Mouse (Mus musculus) cortical plate, adult 2 months (tissue): ENCODE data around the gene Otop2. TPM values are rescaled to one million over a fixed set of nuclear protein-coding genes. Genes with fewer than 3 reads are reported as not detected.
A peak's percentile ranks its signal among the peaks of the same experiment; 100 is the strongest.

Experiments used
- H3K27ac ChIP-seq: fragments of 200-500 bp; 2 replicates; pipeline ENCODE4 v1.5.1; 2012; ENCODE audit warnings: low read length, control low read depth, inconsistent platforms; ENCODE audit not compliant: insufficient read depth
- H3K4me1 ChIP-seq: fragments of 200-500 bp; 2 replicates; pipeline ENCODE4 v1.6.1; 2011; ENCODE audit warnings: low read length; ENCODE audit not compliant: control insufficient read depth, insufficient read depth
- H3K4me3 ChIP-seq: fragments of 200-500 bp; 2 replicates; pipeline ENCODE4 v1.5.1; 2011; ENCODE audit warnings: mild to moderate bottlenecking, low read length, control low read depth; ENCODE audit not compliant: insufficient read depth
- CTCF ChIP-seq: fragments of 200-500 bp; IDR thresholded peaks from 2 replicates; pipeline ENCODE4 v1.5.1; 2011; ENCODE audit warnings: mild to moderate bottlenecking, control low read depth, low read length; ENCODE audit not compliant: insufficient read depth; ENCODE audit errors: extremely low read depth
- POLR2A ChIP-seq: fragments of 200-500 bp; IDR thresholded peaks from 2 replicates; pipeline ENCODE4 v1.6.1; 2011; ENCODE audit warnings: mild to moderate bottlenecking, low read length, control low read depth; ENCODE audit not compliant: insufficient read depth; ENCODE audit errors: extremely low read depth
- polyA plus RNA-seq: library from polyadenylated mRNA; depleted of rRNA; stranded (reverse); fragments of >200 nt; gene quantifications from 2 replicates; pipeline ENCODE4 v1.2.3, GENCODE M21; 2012

The Otop2 gene
- polyA plus RNA-seq, 1 experiment = 3.4 TPM

DNA sequence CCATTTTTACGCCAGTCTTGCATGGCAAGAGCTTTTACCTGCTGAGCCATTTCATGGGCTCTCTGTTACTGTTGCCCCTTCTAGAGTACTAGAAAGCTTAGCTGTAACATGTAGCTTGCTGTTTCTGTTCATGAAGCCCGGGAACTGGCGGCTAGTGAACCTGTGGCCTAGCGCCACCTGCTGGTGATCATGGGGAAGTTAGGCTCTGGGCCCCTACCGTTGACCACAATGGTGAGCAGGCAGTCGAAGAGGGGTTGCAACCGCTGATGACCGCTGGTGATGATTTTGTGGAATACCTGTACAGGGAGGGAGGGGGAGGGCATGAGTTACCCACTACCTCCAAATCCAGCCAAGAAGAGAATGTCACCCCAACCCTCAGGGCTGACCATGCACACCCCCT lies 47.2 kb downstream of the Otop2 start:
- Histone ChIP-seq H3K4me1 (no peaks in the 10 kb centered on the region), H3K27ac (no peak overlapping the region), H3K4me3 (no peak overlapping the region)
- TF ChIP-seq CTCF (peak; percentile 88), POLR2A (no peak)

DNA sequence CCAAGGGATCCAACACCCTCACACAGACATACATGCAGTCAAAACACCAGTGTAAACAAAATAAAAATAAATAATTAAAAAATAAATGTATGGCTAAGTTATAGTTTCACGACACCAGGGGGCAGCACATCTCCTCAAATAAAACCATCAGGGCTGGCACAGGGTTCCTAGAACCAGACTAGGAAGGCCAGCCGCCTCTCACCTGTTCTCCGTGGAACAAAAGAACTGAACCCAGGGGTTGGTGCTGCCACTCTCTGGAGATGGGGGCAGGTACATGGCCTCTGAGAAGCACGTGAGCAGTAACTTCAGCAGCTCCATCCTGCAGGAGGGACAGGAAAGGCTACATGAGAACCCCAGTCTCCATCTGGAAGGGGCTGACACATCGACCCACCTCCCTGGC lies 51.5 kb downstream of the Otop2 start:
- Histone ChIP-seq H3K4me1 (no peaks in the 10 kb centered on the region), H3K4me3 (no peak overlapping the region), H3K27ac (no peak overlapping the region)
- TF ChIP-seq CTCF (peak; percentile 54; the same call in 1 of the 2 replicates), POLR2A (no peak)

DNA sequence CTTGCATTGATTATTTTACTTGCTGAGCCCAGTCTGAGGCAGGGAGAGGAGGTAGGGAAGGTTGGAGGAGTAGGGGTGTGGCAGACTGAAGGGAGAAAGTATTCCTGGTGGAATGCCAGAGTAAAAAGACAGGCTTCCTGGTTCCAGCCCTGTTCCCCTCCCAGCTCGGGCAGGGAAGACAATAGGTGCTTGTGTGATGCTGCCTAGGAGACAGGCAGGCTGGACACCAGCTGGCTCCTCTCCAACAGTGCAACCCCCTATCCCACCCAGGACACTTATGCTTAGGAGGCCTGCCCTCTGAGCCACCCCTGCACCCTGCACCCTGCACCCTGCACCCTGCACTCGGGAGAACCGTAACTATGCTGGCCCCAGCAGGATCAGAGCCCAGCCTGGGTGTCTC lies 52.3 kb downstream of the Otop2 start:
- TF ChIP-seq POLR2A = no peak
- TF ChIP-seq CTCF = no peak
- Histone ChIP-seq H3K4me1 (no peaks in the 10 kb centered on the region), H3K27ac (no peak overlapping the region), H3K4me3 (no peak overlapping the region)

DNA sequence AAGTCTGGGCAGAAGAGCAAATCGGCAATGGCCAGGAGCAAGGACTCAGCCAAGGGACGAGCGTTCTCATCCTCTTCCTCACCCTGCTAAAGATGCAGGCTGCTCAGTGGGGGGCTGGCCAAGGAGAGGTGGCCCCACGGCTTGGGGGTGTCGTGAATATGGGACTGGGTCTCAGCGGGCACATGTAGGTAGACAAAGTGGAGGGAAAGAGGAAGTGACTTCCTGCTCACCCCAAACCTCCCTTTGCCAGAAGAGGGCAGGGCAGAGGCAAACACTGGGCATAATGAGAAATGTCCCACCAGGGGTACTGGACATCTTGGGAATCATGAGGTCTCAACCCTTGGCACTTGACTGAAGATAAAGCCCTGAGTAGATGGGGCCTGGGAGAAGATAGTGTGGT lies 52.8 kb downstream of the Otop2 start:
- TF ChIP-seq CTCF (0 out of 2 replicates have a peak, but pooled peaks have one; percentile 3), POLR2A (no peak)
- H3K27ac ChIP-seq = no peak overlapping the region
- no peaks in the 10 kb centered on the region for H3K4me1 ChIP-seq
- H3K4me3 ChIP-seq = no peak overlapping the region

DNA sequence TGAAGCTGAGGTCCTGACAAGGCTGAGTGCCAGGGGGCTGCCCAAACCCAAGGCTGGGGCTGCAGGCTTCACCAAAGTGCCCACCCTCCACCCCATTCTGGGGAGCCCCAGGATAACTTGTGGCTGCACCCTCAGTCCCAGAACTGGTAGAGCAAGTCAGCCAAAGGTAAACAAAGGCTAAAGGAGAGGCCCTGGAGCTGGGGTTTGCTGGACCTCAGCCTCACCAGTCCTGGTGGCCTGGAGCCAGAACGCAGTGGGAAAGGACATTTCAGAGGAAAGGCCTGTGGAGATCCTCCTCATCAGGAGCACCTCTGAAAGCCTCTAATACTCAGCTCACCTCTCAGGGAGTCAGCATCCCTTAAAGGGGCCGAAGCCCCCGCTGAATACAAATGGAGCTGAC lies 57.2 kb downstream of the Otop2 start:
- Histone ChIP-seq H3K4me1 (no peaks in the 10 kb centered on the region), H3K4me3 (no peak overlapping the region), H3K27ac (no peak overlapping the region)
- TF ChIP-seq POLR2A = no peak
- no peak for TF ChIP-seq CTCF

DNA sequence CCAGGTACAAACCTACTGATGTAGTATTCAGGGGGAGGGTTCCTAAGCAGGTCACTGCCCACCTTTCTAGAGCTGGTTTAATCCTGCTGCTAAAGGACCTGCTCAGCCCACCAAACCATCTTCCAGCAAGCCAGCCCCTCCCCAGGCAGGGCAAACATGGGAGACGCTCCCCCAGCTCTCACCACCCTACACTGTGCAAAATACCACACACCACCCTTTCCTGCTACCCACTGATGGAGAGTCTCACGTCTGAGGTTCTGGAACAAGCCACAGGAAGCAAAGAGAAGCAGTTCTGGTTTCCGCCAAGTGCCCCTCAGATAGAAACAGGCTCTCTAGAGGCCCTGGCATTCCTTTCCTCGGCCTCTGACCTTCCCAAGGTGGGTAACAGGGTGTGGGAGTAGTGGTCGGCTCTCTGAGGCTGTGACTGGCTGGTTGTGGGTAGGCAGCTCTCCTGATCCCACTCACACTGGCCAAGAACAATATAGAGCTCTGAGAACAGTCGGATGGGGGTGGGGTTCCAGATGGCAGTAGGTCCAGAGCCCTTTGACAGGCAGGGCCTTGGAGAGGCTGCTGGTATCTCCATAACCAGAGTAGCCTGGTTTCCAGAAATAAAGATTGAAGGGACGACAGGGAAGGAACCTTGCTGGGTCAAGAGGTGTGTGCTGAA lies 59.2 kb downstream of the Otop2 start:
- H3K27ac ChIP-seq = no peak overlapping the region
- no peaks in the 10 kb centered on the region for H3K4me1 ChIP-seq
- peak overlapping the region; percentile 89 for H3K4me3 ChIP-seq
- no peak for TF ChIP-seq CTCF
- no peak for TF ChIP-seq POLR2A

DNA sequence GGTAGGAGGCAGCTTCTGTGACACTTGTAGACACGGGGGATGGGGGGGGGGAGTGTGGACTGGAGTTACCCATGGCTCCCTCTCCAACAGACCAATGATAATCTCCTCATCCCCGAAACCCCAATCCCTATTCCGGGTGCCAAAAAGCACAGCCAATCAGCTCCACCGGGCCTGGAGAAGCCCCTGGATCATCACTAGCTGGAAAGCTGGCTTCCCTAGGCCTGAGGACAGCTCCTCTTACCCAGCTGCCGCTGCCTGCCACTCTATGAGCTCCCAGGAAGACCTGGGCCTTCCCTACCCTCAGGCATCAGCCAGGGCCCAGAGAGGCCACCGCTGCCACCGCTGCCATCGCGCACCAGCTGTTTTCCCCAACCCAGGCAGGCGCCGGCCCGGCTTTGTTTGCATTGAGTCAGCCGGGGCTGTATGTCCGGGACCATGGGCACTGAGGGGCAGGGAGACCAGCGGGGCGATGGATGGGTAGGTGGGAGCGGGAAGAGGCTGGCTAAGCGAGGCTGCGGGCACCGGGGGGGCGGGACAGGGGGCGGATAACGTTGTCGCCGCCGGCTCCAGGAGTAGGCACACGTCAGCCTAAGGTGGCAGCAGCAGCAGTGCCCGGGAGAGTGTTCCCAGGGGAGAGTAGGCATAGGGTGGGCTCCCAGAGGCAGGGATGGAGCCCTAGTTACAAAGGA lies 59.9 kb downstream of the Otop2 start:
- Histone ChIP-seq H3K27ac (peak overlapping the region; percentile 76; the same call in 1 of the 2 replicates), H3K4me3 (peak overlapping the region; percentile 89), H3K4me1 (no peaks in the 10 kb centered on the region)
- TF ChIP-seq CTCF = no peak
- peak; percentile 63; the same call in 1 of the 2 replicates for TF ChIP-seq POLR2A

DNA sequence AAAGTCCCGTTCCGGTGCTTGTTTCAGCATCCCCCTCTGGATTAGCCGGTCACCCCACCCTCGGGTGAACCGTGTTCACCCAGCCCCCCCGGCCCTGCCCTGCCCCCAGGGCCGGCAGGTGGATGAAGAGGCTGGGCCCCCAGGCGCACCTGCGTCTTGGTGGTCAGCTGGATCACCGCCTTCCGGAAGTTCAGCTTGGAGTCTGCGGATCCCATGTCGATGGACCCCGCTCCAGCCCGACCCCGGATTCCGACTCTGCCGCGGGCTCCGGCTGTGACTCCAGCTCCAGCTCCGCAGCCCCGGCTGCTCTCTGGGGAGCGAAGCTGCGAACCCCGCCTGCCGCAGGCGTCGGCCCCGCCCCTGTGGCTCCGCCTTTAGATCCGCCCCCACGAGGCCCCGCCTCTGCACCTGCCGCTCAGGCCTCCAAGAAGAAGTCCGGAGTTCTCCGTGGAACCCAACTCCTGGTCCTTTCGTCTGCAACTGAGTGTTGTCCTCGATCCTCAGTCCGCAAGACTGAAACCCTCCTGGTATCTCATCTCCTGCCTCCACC lies 60.5 kb downstream of the Otop2 start, which contains the start of gene Hid1:
Gene Hid1, minus strand, starts transcription at position 362 of the 550 bp plus-strand sequence.
- H3K4me1 ChIP-seq = no peaks in the 10 kb centered on the region
- peak within 1 kb of the TSS; percentile 76; the same call in 1 of the 2 replicates for H3K27ac ChIP-seq
- peak within 1 kb of the TSS; percentile 89 for H3K4me3 ChIP-seq
- TF ChIP-seq CTCF = no peak
- TF ChIP-seq POLR2A = peak; percentile 81

DNA sequence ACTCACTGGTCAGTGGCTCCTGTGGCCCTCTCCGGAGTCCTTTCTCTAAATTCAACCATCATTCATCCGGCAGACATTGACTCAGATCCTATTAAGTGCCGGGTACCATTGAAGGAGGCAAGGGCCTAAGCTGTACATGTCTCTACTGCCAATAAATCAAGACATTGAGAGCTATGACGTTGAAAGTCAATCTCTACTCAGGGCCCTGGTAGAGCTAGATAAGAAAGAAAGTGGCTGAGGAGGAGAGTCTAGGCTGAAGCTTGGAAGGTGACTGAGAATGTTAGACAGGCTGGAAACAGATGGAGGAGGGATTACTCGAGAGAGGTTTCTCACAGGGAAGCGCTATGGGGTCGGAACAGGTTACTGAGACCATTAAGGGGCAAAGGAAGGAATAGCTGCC lies 63.4 kb downstream of the Otop2 start:
- peaks cover 8% of the 10 kb centered on the region for H3K4me1 ChIP-seq
- TF ChIP-seq POLR2A (no peak), CTCF (no peak)
- no peak overlapping the region for H3K4me3 ChIP-seq
- H3K27ac ChIP-seq = no peak overlapping the region

DNA sequence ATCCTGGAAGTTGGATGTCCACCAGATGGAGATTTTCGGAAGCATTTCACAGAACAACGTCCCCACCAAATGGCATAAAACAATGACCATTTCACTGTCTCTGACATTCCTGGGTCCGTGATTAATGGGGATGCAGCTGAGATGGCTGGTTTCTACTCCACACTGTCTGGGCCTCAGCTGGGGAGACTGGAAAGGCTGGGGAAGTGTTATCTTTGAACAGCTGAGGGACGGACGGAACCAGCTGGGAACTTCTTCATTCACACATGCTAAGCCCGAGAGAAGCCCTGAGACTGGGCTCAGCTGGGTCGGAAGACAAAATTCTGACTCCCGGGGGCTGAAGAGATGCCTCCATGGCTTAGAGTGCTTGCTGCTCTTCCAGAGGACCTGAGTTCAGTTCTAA lies 64.4 kb downstream of the Otop2 start:
- H3K4me3 ChIP-seq = no peak overlapping the region
- TF ChIP-seq POLR2A = no peak
- TF ChIP-seq CTCF = no peak
- no peak overlapping the region for H3K27ac ChIP-seq
- H3K4me1 ChIP-seq = peaks cover 8% of the 10 kb centered on the region
